Mouse (Mus musculus) right cerebral cortex, postnatal 36 days (tissue): Measurements from ENCODE around the gene Slc15a1.

Experiments used
- DNase-seq, 2 experiments: peaks; one replicate each; pipeline ENCODE4 v3.0.0; 2022; ENCODE audit warnings: low spot score in 2 of 2, mixed read lengths in 1 of 2

The Slc15a1 gene

DNA sequence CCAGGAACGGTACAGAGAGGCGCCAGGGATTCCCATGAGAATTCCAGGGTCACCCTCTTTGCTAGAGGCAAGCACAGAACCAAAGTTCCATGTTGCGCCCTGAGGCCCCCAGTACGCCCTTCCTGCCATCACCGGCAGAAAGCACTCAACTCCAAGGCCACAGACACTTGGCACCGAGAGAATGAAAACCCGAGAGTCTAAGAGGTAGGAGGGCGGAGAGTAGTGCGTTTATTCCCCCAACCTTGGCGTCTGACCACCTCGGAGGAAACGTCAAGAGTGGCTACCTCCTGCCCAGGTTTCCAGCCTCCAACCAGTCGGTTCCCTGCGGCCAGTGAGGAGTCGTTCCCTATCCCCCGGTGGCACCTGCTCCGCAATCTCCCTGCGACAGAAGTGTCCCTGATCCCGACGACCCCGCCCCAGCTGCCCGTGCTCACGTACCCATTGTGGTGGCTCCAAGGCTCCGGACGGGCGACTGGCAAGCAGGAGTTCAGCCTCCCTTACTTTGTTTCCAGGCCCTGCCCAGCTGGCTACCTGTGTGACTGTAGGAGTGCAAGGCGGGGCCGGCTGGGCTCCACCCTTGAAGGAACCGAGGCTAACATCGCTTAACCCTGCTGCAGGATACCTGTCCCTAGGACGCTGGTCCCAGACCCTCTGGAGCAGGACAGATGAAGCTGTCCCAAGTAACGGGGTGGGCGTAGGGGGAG is at the start of gene Slc15a1:
Gene Slc15a1, minus strand, starts transcription at position 472 of the 704 bp plus-strand sequence.
- DNase-seq: no peak

DNA sequence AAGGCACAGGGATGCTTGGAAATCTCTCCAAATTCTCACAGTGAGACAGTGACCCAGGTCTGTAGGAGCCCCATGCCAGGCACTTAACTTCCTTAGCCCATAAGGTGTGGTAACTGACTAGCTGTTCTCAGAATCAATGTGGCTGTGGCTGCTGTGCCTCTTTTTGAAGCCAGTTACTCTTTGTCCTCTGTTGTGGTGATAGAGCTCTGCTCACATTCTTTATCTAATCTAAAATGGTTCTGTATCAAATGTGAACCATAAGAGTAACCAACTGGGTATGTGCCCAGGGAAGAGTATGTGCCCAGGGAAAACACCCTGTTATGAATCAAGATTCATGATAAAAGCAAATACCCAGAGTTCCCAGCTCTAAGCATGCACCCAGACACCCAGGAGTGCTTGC is 48.7 kb upstream of the Slc15a1 start:
- no peak for DNase-seq

- no peak for DNase-seq
Observed at GRCm38 (mm10) chr14:121552586-121552985, 47.5 kb upstream of the Slc15a1 start.

DNA sequence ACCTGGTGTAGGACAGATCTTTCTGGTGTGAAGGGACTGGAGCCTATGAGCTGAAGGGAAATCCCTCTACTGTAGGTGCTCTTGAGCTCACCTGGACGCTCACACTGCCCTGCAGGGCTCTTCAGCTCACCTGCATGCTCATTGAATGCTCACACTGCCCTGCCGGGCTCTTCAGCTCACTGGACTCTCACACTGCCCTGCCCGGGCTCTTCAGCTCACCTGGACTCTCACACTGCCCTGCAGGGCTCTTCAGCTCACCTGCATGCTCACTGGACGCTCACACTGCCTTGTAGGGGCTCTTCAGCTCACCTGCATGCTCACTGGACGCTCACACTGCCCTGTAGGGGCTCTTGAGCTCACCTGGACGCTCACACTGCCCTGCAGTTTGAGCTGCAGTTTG is 44.8 kb upstream of the Slc15a1 start:
- no peak for DNase-seq

DNA sequence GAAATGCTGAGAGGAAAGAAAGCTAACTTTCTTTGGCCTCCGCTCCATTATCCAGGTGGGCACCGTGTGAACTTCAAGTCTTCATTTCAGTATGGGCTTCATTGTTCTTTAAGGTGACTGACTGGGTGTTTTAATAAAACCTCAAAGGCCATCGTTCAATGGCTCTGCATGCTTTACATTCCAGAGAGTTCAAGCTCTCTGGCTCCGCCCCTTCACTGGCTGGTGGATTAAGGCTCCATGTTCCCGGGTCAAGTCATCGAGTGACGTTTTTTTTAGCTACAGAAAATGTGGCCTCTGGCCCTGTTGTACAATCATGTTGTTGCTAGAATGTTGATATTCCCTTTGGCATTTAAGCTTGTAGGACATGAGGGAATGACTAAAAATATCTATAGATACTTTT is 42.7 kb upstream of the Slc15a1 start:
- no peak for DNase-seq

DNA sequence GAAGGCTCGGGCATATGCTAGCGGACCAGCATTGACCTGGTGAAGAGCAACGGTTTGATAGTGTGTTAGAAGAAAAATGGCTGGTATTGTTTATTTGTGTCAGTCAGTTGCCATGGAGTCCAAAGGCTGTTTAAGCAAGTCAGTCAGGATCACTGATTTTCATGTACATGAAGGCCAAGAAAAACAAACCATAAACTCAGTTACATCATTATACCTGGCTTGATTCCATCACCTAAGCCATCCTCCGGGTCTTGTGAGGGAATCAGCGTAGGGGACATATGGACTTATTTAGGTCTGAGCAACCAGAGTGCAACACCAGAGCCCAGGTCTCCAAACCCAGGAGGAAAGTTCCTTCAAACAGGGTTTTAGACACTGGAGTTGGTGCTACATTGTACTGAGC is 41.6 kb upstream of the Slc15a1 start:
- no peak for DNase-seq

DNA sequence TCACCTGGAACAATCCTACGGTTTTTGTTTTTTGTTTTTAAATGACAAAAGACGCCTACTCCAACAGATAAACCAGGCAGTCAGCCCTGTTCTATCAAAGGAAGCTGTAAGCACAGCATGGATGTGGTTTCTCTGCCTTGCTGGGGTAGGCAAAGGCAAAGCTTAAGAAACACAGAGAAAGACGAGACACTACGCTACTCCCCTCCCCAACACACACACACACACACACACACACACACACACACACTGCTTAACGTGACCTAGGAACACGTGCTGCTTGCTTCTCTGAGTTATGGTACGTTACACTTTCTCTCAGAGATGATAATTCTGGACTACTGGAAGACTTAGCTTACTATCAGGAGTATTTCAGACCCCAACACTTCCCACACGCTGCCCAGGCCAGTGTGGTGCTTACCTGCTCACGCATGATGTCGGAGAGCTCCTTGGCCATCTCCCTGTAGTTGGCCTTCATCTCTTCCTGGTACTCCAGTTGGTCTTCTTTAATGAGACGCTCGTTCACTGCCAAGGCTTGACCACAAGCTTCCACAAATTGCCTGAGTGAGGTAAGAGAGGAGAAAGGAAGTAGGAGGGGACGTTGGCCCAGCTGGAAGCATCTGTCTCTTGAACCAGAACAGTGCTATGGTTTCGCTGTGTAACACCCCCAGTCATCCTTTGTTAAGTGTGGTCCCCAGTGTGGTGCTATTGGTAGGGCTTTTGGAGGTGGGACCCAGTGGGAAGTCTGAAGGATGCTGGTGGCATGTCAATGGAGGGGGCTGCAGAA is 40.7 kb upstream of the Slc15a1 start:
- DNase-seq: no peak

- no peak for DNase-seq
Observed at GRCm38 (mm10) chr14:121541262-121541661, 36.2 kb upstream of the Slc15a1 start.

DNA sequence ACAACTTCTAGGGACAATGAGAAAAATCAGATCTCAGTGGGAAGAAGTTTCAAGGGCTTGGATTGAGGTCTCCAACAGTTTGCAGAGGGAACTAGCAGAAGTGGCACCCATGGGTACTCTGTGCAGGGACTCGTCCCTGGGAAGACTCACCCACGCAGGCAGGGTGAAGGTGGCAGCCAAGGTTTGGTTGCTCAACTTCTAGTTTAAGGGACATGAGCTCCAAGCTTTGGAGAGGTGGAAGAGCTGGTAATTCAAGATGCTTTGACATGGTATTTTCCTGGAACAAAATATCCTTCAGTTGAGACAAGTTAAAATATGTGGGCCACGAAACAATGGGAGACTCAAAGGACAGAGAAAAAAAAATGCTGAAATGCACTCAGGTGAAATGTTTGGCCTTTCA is 29.4 kb upstream of the Slc15a1 start:
- no peak for DNase-seq

- DNase-seq: no peak
Observed at GRCm38 (mm10) chr14:121530853-121531252, 25.8 kb upstream of the Slc15a1 start.

DNA sequence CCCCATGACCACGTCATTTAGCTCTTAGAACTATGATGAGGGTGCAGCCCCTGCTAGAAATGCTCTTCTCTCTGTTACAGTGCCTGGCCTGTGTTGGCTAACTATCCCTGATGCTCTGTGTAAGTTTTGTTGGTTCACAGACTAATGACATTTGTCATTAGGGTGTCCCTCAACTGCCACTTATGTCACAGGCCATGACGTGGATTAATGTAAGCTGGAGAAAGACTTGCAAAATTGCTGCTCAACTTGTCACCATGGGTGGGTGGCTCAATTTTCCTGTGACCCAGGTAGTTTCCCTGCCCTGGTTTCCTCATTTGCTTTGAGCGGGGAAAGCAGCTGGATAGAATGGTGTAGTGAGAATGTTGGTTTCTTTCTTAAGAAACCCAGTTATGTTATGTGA is 22.8 kb upstream of the Slc15a1 start:
- DNase-seq: no peak

GRCm38 (mm10) chr14:121527201-121527600 is 22.1 kb upstream of the Slc15a1 start:
- no peak for DNase-seq

DNA sequence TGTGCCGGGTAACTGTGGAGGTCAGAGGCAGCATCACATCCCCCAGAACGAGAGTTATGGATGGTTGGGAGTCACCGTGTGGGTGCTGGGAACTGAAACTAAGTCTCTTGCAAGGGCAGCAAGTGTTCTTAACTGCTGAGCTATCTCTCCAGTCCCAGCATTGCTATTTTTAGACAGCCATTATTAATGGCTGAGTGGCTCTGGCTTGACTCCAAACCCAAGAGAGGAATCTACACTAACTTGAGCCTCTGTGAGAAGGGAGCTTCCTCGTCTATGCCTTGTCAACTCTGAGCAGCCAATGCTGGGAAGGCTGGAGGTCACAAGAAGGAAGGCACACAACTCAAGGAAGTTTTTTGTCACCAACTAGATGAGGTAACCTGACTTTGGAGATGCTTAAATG is 16.7 kb upstream of the Slc15a1 start:
- no peak for DNase-seq

DNA sequence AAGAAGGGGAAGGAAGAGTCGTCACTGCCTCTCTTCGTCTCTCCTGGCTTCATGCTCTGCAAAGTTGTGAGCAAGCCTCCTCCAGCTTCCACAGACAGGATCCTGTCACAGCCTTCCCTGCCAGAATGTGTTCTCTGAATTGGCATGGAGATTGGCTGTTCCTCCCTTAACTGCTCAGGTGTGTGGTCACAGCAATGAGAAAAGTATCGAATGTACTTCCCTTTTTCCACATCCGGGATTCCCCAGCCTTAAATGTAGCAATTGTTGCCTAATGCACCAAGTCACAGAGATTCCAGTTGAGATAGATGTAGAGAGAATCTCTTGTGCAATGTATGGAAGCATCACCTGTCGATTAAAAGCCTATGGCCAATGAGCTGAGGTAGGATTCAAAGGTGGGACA is 11.8 kb upstream of the Slc15a1 start:
- DNase-seq: no peak

DNA sequence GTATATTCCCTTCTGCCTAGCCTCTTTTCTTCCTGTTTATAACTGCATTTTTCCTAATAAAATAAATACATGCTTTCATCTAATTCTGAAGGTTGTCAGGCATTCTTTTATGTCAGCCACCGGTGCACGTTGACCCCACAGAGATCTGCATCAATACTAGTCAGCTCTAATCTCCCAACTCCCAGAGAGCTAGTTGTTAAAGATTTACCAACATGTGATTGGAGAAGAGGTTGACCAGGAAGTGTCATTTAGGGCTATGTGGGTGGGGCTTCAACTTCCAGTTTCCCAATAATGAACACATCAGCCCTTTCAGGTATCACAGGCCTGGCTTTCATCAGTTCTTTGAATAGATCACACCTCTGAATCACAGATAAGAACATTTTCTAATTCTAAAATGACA is 3.9 kb upstream of the Slc15a1 start:
- DNase-seq: no peak

DNA sequence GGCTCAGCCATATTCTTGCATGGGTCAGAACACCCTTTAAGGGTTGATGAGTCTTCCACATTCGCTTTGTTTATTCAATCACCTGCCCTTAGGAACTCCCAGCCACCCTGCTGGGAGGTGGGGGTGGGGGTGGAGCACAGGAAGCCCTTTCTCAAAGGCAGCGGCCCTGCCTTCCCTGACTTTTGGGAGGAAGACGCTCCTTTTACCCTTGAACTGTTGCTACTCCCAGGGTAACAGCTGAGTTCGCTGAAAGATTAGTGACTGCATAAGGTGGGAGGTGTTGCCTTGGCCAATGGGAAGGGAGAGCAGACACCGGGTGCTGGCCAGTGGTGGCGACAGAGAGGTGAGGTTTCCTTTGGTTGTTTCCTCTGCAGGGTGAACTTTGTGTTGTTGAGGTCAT is 1.3 kb upstream of the Slc15a1 start:
- no peak for DNase-seq

GRCm38 (mm10) chr14:121505485-121505860 is 421 bp upstream of the Slc15a1 start:
- DNase-seq: no peak

GRCm38 (mm10) chr14:121500577-121500976 is 4.5 kb downstream of the Slc15a1 start:
- DNase-seq: no peak

- DNase-seq: no peak
Observed at GRCm38 (mm10) chr14:121499769-121500168, 5.3 kb downstream of the Slc15a1 start.

- DNase-seq: no peak
Observed at GRCm38 (mm10) chr14:121497800-121498199, 7.3 kb downstream of the Slc15a1 start.

- no peak for DNase-seq
Observed at GRCm38 (mm10) chr14:121495741-121496140, 9.3 kb downstream of the Slc15a1 start.

DNA sequence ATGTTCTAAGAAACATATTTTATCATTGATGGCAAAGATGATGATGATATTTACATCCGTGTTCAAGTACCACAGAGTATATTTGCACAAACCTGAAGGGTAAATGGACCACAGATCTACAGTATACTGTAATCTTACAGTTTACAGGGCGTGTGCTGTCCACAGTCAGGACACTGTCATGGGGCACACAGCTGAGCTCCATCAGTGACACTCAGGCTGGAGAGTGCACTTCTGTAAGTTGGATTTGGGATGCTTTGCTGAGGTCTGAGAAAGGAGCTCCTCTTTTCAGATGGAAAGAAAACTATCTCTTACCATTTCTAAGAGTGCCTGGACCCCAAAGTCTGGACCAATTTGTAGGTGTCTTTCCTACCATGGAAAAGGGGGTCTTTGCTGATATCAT is 9.9 kb downstream of the Slc15a1 start:
- DNase-seq: no peak

- no peak for DNase-seq
Observed at GRCm38 (mm10) chr14:121494238-121494637, 10.8 kb downstream of the Slc15a1 start.
